Mouse (Mus musculus): Measurements from ENCODE around the gene Mpp4. TPM values are rescaled to one million over a fixed set of nuclear protein-coding genes. Genes with fewer than 3 reads are reported as not detected.

Mpp4 gene
- polyA plus RNA-seq, 2 experiments from 2014 or later, result 0.19 TPM; not detected in 1

- no peak for ATAC-seq
Observed at GRCm38 (mm10) chr1:59167654-59168425, 4.7 kb upstream of the Mpp4 start.

- no peak for ATAC-seq
Observed at GRCm38 (mm10) chr1:59166232-59166905, 3.2 kb upstream of the Mpp4 start.

- no peak for ATAC-seq
Observed at GRCm38 (mm10) chr1:59163918-59164317, 729 bp upstream of the Mpp4 start.

GRCm38 (mm10) chr1:59162309-59163024 is 722 bp downstream of the Mpp4 start:
- ATAC-seq, result no peak

- ATAC-seq, result no peak
Observed at GRCm38 (mm10) chr1:59161396-59161795, 1.8 kb downstream of the Mpp4 start.

GRCm38 (mm10) chr1:59160871-59161270 is 2.3 kb downstream of the Mpp4 start:
- no peak for ATAC-seq

- no peak for ATAC-seq
Observed at GRCm38 (mm10) chr1:59159136-59159535, 4.1 kb downstream of the Mpp4 start.

- ATAC-seq, result no peak
Observed at GRCm38 (mm10) chr1:59158498-59158897, 4.7 kb downstream of the Mpp4 start.

- no peak for ATAC-seq
Observed at GRCm38 (mm10) chr1:59157846-59158245, 5.3 kb downstream of the Mpp4 start.

GRCm38 (mm10) chr1:59152346-59152745 is 10.8 kb downstream of the Mpp4 start:
- no peak for ATAC-seq

GRCm38 (mm10) chr1:59150542-59150941 is 12.6 kb downstream of the Mpp4 start:
- ATAC-seq, result no peak

- ATAC-seq, result no peak
Observed at GRCm38 (mm10) chr1:59144543-59144942, 18.6 kb downstream of the Mpp4 start.

- ATAC-seq, result peak; percentile 78
Observed at GRCm38 (mm10) chr1:59142809-59143208, 20.4 kb downstream of the Mpp4 start.

- ATAC-seq, result no peak
Observed at GRCm38 (mm10) chr1:59134419-59134818, 28.8 kb downstream of the Mpp4 start.

- no peak for ATAC-seq
Observed at GRCm38 (mm10) chr1:59128879-59129278, 34.3 kb downstream of the Mpp4 start.

- ATAC-seq, result no peak
Observed at GRCm38 (mm10) chr1:59125558-59125957, 37.6 kb downstream of the Mpp4 start.

GRCm38 (mm10) chr1:59119720-59120457 is 43.3 kb downstream of the Mpp4 start, which contains the start of gene Tmem237:
Gene Tmem237 (minus strand): TSS chr1:59120408.
- ATAC-seq, result peak; percentile 85

- no peak for ATAC-seq
Observed at GRCm38 (mm10) chr1:59110524-59110923, 52.7 kb downstream of the Mpp4 start.

GRCm38 (mm10) chr1:59102071-59102470 is 61.1 kb downstream of the Mpp4 start:
- no peak for ATAC-seq

GRCm38 (mm10) chr1:59101020-59101419 is 62.2 kb downstream of the Mpp4 start:
- no peak for ATAC-seq

- no peak for ATAC-seq
Observed at GRCm38 (mm10) chr1:59094705-59095104, 68.5 kb downstream of the Mpp4 start, which contains the start of gene C2cd6. Gene C2cd6 (minus strand): TSS chr1:59094900.

All from activated CD4-positive, CD25-positive, alpha-beta regulatory T cell, adult 4 months (primary cell).